Mouse (Mus musculus) spleen, adult 10 weeks (tissue): Measurements from ENCODE around the gene Ubr7. TPM values are rescaled to one million over a fixed set of nuclear protein-coding genes. Genes with fewer than 3 reads are reported as not detected.

ENCODE experiments used
- polyA plus RNA-seq: library from polyadenylated mRNA; stranded (reverse); fragments of 350-450 nt; fragmentation: Illumina TruSeq; extraction: RNeasy Lipid Tissue Mini Kit (QIAGEN cat#74804); gene quantifications from one replicate; pipeline ENCODE4 v1.2.3, GENCODE M21; 2015; ENCODE audit warnings: low replicate concordance; ENCODE audit not compliant: insufficient read depth

Ubr7 gene
- 33.0 TPM for polyA plus RNA-seq

GRCm38 (mm10) chr12:102757689-102758402, at the start of gene Ubr7, which contains the start of the genes Gm28051 and Gon7:
Gene Ubr7, plus strand, starts transcription at chr12:102757967.
Gene Gm28051, minus strand, starts transcription at chr12:102757765.
Gene Gon7, minus strand, starts transcription at chr12:102757803.

DNA sequence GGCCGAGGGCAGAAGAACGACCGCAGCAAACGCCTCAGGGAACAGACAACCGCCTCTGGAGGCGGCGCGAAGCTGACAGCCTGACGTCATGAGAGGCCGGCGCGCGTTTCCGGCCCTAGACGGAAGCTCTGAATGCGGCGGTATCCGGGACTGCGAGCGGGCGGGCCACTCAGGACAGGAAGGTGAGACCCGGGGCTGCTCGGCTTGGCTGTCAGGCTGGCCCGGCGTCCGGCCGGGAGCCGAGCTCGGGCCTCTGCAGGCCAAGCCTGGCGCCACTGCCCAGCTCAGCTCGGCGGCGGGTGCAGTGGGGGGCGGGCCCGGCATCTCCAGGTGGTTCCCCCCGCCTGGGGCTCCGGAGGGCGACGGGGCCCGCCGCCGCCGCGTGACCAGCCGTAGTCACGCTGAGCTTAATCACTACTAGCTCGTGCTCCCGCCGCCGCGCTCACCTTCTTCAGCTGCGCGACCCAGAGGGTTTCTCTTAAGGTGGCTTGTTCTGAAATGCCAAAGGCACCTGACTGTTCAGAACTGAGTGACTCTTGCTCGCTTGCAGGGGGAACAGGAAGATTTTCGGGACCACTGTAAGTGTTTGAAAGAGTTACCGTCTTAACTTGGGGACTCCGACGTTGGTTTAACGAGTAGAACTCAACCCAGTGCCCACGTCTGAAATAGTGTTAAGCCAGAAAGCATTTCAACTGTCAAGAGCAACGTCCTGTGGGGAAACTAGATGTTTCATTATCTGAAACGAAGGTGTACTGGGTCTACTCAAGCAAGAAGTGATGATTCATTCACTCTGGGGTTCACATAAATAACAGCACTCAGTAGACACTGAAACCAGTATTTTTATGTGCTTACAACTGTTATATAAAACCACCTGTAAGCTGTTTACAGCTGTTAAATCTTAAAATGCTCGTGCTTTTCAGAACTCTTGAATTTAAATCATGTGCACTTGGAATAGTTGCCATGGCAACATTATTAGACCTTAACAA, 13.9 kb upstream of the Ubr7 start, which contains the start of the genes Moap1 and Tmem251:
Gene Moap1 (minus strand): TSS at position 73 of the 986 bp plus-strand sequence.
Gene Tmem251 (plus strand): TSS at position 174 of the 986 bp plus-strand sequence.

GRCm38 (mm10) chr12:102758403-102758756, 613 bp downstream of the Ubr7 start, which contains the start of gene Gm20604:
Gene Gm20604, minus strand, starts transcription at chr12:102758672.

Other genes starting within 250 kb of the Ubr7 start
- not detected for gene Chga, start 203.0 kb upstream of the Ubr7 start, polyA plus RNA-seq
- 11.1 TPM for gene Itpk1, start 53.0 kb upstream of the Ubr7 start, polyA plus RNA-seq
- 5.1 TPM for gene Moap1, start 14.3 kb upstream of the Ubr7 start, polyA plus RNA-seq
- 13.5 TPM for gene Tmem251, start 14.2 kb upstream of the Ubr7 start, polyA plus RNA-seq
- gene Gm28051, start 202 bp upstream of the Ubr7 start, polyA plus RNA-seq = not detected
- 20.0 TPM for gene Gon7, start 164 bp upstream of the Ubr7 start, polyA plus RNA-seq
- 6.5 TPM for gene Gm20604, start 705 bp downstream of the Ubr7 start, polyA plus RNA-seq
- 29.5 TPM for gene Btbd7, start 120.5 kb downstream of the Ubr7 start, polyA plus RNA-seq
- not detected for gene Cox8c, start 141.3 kb downstream of the Ubr7 start, polyA plus RNA-seq
- 0.14 TPM for gene Unc79, start 190.9 kb downstream of the Ubr7 start, polyA plus RNA-seq